Mouse (Mus musculus): ENCODE results near the gene Tln1. TPM values are rescaled to one million over a fixed set of nuclear protein-coding genes. Genes with fewer than 3 reads are reported as not detected.

Tln1 gene
- polyA plus RNA-seq, 1 experiment from 2014 or later: 64.6 TPM

- Histone ChIP-seq H3K27me3 (no peaks in the 10 kb centered on the region), H3K9me3 (no peaks in the 10 kb centered on the region), H3K4me1 (no peaks in the 10 kb centered on the region), H3K36me3 (peaks cover 73% of the 10 kb centered on the region), H3K27ac (replicated peaks) (no peak overlapping the region), H3K4me3 (no peak overlapping the region), H3K9ac (replicated peaks) (no peak overlapping the region), H3K4me2 (replicated peaks) (no peak overlapping the region)
- no peak for ATAC-seq (ENCODE audit: low FRiP score, low read depth)
- 88% methylated on average over 9 of the region's 9 CpGs for WGBS
These were observed 29.2 kb downstream of the Tln1 start for GRCm38 (mm10) chr4:43533270-43533669.

- peaks cover under 1% of the 10 kb centered on the region for H3K27me3 ChIP-seq
- no peak overlapping the region for H3K27ac ChIP-seq (replicated peaks)
- H3K36me3 ChIP-seq: peaks cover 47% of the 10 kb centered on the region
- H3K9ac ChIP-seq (replicated peaks): no peak overlapping the region
- WGBS: 27% methylated on average over 7 of the region's 7 CpGs
- no peak overlapping the region for H3K4me2 ChIP-seq (replicated peaks)
- no peak overlapping the region for H3K4me3 ChIP-seq
- no peak for ATAC-seq (ENCODE audit: low FRiP score, low read depth)
- 0 out of 2 replicates have a peak, but pooled peaks cover 4% of the 10 kb centered on the region for H3K9me3 ChIP-seq
- H3K4me1 ChIP-seq: no peaks in the 10 kb centered on the region
These were observed 31.9 kb downstream of the Tln1 start for GRCm38 (mm10) chr4:43530581-43530980.

- no peak for ATAC-seq (ENCODE audit: low FRiP score, low read depth)
- Histone ChIP-seq H3K4me1 (no peaks in the 10 kb centered on the region), H3K4me2 (replicated peaks) (no peak overlapping the region), H3K27me3 (peaks cover 6% of the 10 kb centered on the region), H3K9ac (replicated peaks) (no peak overlapping the region), H3K36me3 (peaks cover 42% of the 10 kb centered on the region), H3K4me3 (no peak overlapping the region), H3K9me3 (0 out of 2 replicates have a peak, but pooled peaks cover 4% of the 10 kb centered on the region), H3K27ac (replicated peaks) (no peak overlapping the region)
- 72% methylated on average over 8 of the region's 8 CpGs for WGBS
These were observed 32.4 kb downstream of the Tln1 start for GRCm38 (mm10) chr4:43530081-43530501.

- Histone ChIP-seq H3K4me1 (peaks cover 13% of the 10 kb centered on the region), H3K4me3 (no peak overlapping the region), H3K27ac (replicated peaks) (no peak overlapping the region), H3K4me2 (replicated peaks) (no peak overlapping the region), H3K36me3 (peaks cover 26% of the 10 kb centered on the region), H3K9ac (replicated peaks) (no peak overlapping the region), H3K9me3 (0 out of 2 replicates have a peak, but pooled peaks cover 4% of the 10 kb centered on the region), H3K27me3 (peaks cover 22% of the 10 kb centered on the region)
- no peak for ATAC-seq (ENCODE audit: low FRiP score, low read depth)
- WGBS: 79% methylated on average over 9 of the region's 9 CpGs
These were observed 34.0 kb downstream of the Tln1 start for GRCm38 (mm10) chr4:43528487-43528886.

- WGBS: 68% methylated on average over 5 of the region's 5 CpGs
- Histone ChIP-seq H3K27me3 (peaks cover 28% of the 10 kb centered on the region), H3K27ac (replicated peaks) (no peak overlapping the region), H3K9me3 (0 out of 2 replicates have a peak, but pooled peaks cover 4% of the 10 kb centered on the region), H3K9ac (replicated peaks) (no peak overlapping the region), H3K4me3 (no peak overlapping the region), H3K4me2 (replicated peaks) (no peak overlapping the region), H3K36me3 (peaks cover 20% of the 10 kb centered on the region), H3K4me1 (peaks cover 19% of the 10 kb centered on the region)
- no peak for ATAC-seq (ENCODE audit: low FRiP score, low read depth)
These were observed 34.6 kb downstream of the Tln1 start for GRCm38 (mm10) chr4:43527880-43528279.

- H3K27me3 ChIP-seq: peaks cover 65% of the 10 kb centered on the region
- peaks cover 32% of the 10 kb centered on the region for H3K4me1 ChIP-seq
- peak overlapping the region; percentile 36; the same call in 1 of the 2 replicates for H3K4me2 ChIP-seq (replicated peaks)
- WGBS: 15% methylated on average over 6 of the region's 6 CpGs
- H3K27ac ChIP-seq (replicated peaks): no peak overlapping the region
- H3K9ac ChIP-seq (replicated peaks): no peak overlapping the region
- H3K9me3 ChIP-seq: no peaks in the 10 kb centered on the region
- no peak overlapping the region for H3K4me3 ChIP-seq
- H3K36me3 ChIP-seq: no peaks in the 10 kb centered on the region
- ATAC-seq (ENCODE audit: low FRiP score, low read depth): peak; percentile 53; the same call in 1 of the 2 replicates
These were observed 42.5 kb downstream of the Tln1 start for GRCm38 (mm10) chr4:43519956-43520355.

- Histone ChIP-seq H3K36me3 (no peaks in the 10 kb centered on the region), H3K27ac (replicated peaks) (no peak overlapping the region), H3K27me3 (peaks cover 61% of the 10 kb centered on the region), H3K4me2 (replicated peaks) (peak overlapping the region; percentile 36; the same call in 1 of the 2 replicates), H3K4me1 (peaks cover 30% of the 10 kb centered on the region), H3K9me3 (no peaks in the 10 kb centered on the region), H3K4me3 (no peak overlapping the region), H3K9ac (replicated peaks) (no peak overlapping the region)
- ATAC-seq (ENCODE audit: low FRiP score, low read depth): no peak
- WGBS: 12% methylated on average over 10 of the region's 10 CpGs
These were observed 42.9 kb downstream of the Tln1 start for GRCm38 (mm10) chr4:43519551-43519950.

GRCm38 (mm10) chr4:43515764-43516708 is 46.5 kb downstream of the Tln1 start:
- Histone ChIP-seq H3K27ac (replicated peaks) (no peak overlapping the region), H3K27me3 (peaks cover 34% of the 10 kb centered on the region), H3K4me1 (peaks cover 12% of the 10 kb centered on the region), H3K36me3 (no peaks in the 10 kb centered on the region), H3K9ac (replicated peaks) (no peak overlapping the region), H3K4me3 (no peak overlapping the region), H3K9me3 (no peaks in the 10 kb centered on the region), H3K4me2 (replicated peaks) (no peak overlapping the region)
- ATAC-seq (ENCODE audit: low FRiP score, low read depth): no peak
- 70% methylated on average over 11 of the region's 11 CpGs for WGBS

GRCm38 (mm10) chr4:43513791-43514190 is 48.7 kb downstream of the Tln1 start:
- Histone ChIP-seq H3K27ac (replicated peaks) (no peak overlapping the region), H3K9me3 (no peaks in the 10 kb centered on the region), H3K36me3 (no peaks in the 10 kb centered on the region), H3K4me1 (peaks cover 12% of the 10 kb centered on the region), H3K9ac (replicated peaks) (no peak overlapping the region), H3K27me3 (peaks cover 33% of the 10 kb centered on the region), H3K4me2 (replicated peaks) (no peak overlapping the region), H3K4me3 (no peak overlapping the region)
- 76% methylated on average over 4 of the region's 4 CpGs for WGBS
- ATAC-seq (ENCODE audit: low FRiP score, low read depth): no peak

GRCm38 (mm10) chr4:43513300-43513699 is 49.2 kb downstream of the Tln1 start:
- Histone ChIP-seq H3K4me1 (peaks cover 12% of the 10 kb centered on the region), H3K27ac (replicated peaks) (no peak overlapping the region), H3K9me3 (no peaks in the 10 kb centered on the region), H3K27me3 (peaks cover 33% of the 10 kb centered on the region), H3K9ac (replicated peaks) (no peak overlapping the region), H3K36me3 (no peaks in the 10 kb centered on the region), H3K4me2 (replicated peaks) (no peak overlapping the region), H3K4me3 (no peak overlapping the region)
- 94% methylated on average over 4 of the region's 4 CpGs for WGBS
- no peak for ATAC-seq (ENCODE audit: low FRiP score, low read depth)

GRCm38 (mm10) chr4:43512653-43513052 is 49.8 kb downstream of the Tln1 start:
- Histone ChIP-seq H3K4me2 (replicated peaks) (no peak overlapping the region), H3K36me3 (no peaks in the 10 kb centered on the region), H3K27me3 (peaks cover 34% of the 10 kb centered on the region), H3K27ac (replicated peaks) (no peak overlapping the region), H3K9ac (replicated peaks) (no peak overlapping the region), H3K9me3 (no peaks in the 10 kb centered on the region), H3K4me3 (no peak overlapping the region), H3K4me1 (peaks cover 18% of the 10 kb centered on the region)
- ATAC-seq (ENCODE audit: low FRiP score, low read depth): no peak
- WGBS: 69% methylated on average over 7 of the region's 7 CpGs

- H3K36me3 ChIP-seq: no peaks in the 10 kb centered on the region
- ATAC-seq (ENCODE audit: low FRiP score, low read depth): no peak
- no peaks in the 10 kb centered on the region for H3K9me3 ChIP-seq
- H3K9ac ChIP-seq (replicated peaks): no peak overlapping the region
- 76% methylated on average over 19 of the region's 19 CpGs for WGBS
- no peak overlapping the region for H3K4me3 ChIP-seq
- peaks cover 42% of the 10 kb centered on the region for H3K27me3 ChIP-seq
- no peak overlapping the region for H3K27ac ChIP-seq (replicated peaks)
- no peak overlapping the region for H3K4me2 ChIP-seq (replicated peaks)
- H3K4me1 ChIP-seq: peaks cover 18% of the 10 kb centered on the region
These were observed 50.6 kb downstream of the Tln1 start for GRCm38 (mm10) chr4:43511675-43512454.

All from midbrain, embryonic 12.5 days (tissue).